Mouse (Mus musculus) embryonic fibroblast, embryonic 13.5 days (primary cell): ENCODE data around the gene Slc39a7.

Source experiments
- CTCF ChIP-seq: IDR thresholded peaks from 2 replicates; pipeline ENCODE4 v1.5.1; 2011; ENCODE audit warnings: mild to moderate bottlenecking, control low read depth, low read length, moderate library complexity, borderline replicate concordance; ENCODE audit not compliant: insufficient read depth
- POLR2A ChIP-seq: IDR thresholded peaks from 2 replicates; pipeline ENCODE4 v1.6.1; 2011; ENCODE audit warnings: low read depth, mild to moderate bottlenecking, control low read depth, low read length, moderate library complexity

DNA sequence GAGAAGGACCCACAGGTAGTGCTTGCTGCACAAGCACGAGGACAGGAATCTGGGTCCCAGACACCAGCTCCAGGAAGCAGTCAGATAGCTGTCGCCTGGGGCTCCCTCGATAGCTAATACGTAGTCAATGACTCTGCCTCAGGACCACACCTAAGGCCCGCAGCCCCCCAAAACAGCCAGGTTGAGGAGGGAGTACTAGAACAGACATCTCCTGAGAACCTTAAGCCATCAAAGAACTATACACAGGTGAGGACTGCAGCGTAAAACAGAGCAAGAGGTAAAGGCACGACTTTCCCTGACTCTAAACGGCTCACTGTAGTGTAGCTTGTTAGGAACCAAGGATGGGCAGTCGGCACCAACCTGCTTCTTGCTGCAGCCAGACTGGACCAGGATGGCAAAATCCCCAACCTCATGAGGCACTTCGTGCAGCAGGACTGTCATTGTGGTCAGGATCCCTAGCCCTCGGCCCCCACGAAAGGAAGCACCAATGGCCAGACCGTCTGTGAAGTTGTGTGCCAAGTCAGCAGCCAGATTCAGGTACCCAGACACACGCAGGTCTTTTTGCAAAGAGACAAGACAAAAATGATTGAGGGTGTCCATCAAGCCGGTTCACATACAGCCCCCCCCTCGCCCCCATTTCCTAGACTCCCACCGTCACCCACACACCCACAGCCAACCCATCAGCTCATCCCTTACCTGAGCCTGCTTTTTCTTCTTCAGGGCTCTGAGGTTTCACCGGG, 2.2 kb downstream of the Slc39a7 start:
- TF ChIP-seq CTCF (no peak), POLR2A (no peak)
